Mouse (Mus musculus) adrenal gland, adult 2 months (tissue): ENCODE data around the gene Auts2. TPM values are rescaled to one million over a fixed set of nuclear protein-coding genes. Genes with fewer than 3 reads are reported as not detected.

Experiments used
- DNase-seq: peaks from one replicate; pipeline ENCODE4 v3.0.0; 2021
- polyA plus RNA-seq: library from polyadenylated mRNA; depleted of rRNA; stranded (reverse); fragments of >200 nt; gene quantifications from 2 replicates; pipeline ENCODE4 v1.2.3, GENCODE M21; 2012
- total RNA-seq, 2 experiments: library from RNA; stranded (reverse); gene quantifications; 2 replicates each; pipeline ENCODE4 v1.2.3; 2021

The Auts2 gene
- total and polyA plus RNA-seq, 3 experiments: 20.2 to 51.6 (median 46.3) TPM

- no peak for DNase-seq
Observed at GRCm38 (mm10) chr5:131563630-131564252, 979.4 kb downstream of the Auts2 start.

GRCm38 (mm10) chr5:131560773-131561560 is 982.2 kb downstream of the Auts2 start:
- no peak for DNase-seq

DNA sequence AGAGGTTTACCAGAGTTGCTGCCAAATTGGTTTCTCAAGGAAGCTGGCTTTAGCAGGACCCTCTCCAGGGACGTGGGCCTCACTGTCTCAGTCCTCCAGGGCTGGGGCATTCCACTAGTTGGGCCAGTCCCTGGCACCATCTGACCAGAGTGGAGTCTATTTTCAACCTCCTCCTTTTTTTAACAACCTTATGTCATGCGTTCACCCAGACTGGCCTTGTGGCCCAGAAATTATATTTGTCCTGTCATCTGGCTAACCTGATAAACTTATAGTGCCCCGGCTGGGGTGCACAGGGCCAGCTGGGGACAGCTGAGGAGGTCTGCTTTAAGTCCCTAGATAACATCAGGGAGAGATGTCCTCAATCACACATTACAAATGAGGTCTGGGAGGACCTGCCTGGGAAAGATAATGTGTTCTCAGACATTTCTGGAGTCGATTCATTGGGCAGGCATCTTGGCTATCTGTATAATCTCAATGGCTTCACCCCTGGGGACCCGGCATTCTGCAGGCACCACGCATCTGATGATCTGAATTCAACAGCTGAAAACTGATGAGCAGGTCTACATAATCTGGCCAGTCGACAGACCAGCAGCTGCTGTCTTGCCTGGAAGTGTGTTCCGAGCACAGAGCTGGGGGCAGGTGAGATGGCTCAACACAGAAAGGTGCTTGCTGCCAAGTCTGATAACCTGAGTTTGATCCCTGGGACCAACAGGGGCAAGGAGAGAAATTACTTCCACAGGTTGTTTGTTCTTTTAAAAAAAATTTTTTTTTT is 984.6 kb downstream of the Auts2 start:
- peak; percentile 22 for DNase-seq

DNA sequence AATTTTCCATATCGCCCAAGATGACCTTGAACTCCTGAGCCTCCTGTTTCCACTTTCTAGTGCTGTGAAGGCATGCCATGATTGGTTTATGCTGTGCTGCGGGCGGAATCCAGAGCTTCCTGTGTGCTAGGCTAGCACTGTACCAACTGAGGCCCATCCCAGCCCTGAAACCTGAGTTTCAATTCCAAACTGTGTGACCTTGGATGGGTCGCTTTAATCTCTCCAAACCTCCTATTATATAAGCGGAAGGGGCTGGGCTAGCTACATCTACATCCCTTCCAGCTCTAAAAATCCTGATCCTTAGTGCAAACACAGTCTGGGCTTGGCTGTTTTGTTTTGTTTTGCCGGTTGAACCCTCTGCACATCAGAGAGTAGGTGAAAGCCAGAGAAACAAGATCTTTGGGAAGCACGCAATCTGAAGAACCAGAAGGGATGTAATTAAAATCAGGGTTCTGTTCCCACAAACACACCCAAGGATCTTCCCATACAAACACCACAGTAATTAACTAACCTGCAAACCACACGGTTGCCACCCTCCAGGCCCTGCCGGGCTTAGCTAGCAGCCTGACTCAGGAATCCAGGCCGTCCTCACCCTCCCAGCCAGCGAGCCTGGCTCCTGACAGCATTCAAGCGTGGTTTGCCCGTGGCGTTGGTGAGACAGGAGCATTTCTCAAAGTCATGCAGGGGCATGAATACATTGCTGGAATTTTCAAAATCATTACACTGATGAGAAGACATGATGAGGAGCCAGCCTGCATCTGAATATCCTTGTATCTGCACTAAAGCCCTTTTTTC is 985.4 kb downstream of the Auts2 start:
- no peak for DNase-seq

GRCm38 (mm10) chr5:131548932-131549563 is 994.1 kb downstream of the Auts2 start:
- DNase-seq: no peak

DNA sequence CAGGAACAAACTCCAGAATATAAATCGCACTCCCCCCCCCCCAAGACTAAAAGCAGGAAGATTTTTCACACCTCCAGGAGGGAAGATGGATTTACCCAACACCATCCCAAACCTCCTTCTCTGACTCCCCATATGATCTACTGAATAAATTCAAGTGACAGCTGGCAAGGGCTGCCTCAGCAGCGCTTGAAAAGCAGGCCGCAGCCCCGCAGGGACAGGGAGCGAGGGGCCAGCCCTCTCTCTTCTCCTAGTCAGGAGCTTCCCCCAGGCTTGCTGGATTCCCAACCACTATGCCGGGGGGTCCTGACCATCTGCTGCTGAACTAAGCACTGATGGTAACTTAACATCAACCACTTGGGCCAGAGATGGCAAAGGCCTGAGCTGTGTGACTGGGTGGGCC is 995.2 kb downstream of the Auts2 start:
- no peak for DNase-seq

- no peak for DNase-seq
Observed at GRCm38 (mm10) chr5:131546414-131546813, 996.7 kb downstream of the Auts2 start.

GRCm38 (mm10) chr5:131544381-131544780 is 998.8 kb downstream of the Auts2 start:
- DNase-seq: peak; percentile 60

DNA sequence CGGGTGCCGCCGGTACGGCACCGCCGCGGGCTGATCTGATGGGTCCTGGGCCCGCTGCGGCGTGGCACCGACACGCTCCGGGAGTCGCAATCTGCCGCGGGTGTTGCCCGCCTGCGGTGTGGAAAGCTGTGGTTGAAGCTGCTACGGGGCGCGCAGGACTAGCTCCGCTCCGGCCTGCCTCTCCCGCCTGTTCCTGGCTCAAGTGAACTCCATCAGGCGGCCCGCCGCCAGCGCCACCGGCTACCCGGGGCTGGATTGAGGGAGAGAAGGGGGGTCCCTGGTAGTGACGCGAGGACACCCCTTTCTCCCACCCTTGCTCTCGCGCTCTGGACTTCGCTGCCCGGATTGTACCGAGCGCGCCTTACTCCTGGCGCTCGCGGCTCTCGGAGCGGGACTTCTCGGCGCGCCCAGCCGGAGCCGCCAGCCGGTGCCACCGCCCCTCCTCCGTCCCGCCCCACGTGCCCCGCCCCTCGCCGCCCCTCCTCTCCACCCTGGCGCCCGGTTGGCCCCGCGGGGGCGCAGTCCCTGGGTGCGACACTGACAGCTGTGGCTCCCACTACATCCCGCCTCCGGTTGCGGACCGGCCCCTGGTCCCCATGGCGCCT is 1004.7 kb downstream of the Auts2 start:
- peak; percentile 88 for DNase-seq

- peak; percentile 84 for DNase-seq
Observed at GRCm38 (mm10) chr5:131537831-131538310, 1005.3 kb downstream of the Auts2 start.

DNA sequence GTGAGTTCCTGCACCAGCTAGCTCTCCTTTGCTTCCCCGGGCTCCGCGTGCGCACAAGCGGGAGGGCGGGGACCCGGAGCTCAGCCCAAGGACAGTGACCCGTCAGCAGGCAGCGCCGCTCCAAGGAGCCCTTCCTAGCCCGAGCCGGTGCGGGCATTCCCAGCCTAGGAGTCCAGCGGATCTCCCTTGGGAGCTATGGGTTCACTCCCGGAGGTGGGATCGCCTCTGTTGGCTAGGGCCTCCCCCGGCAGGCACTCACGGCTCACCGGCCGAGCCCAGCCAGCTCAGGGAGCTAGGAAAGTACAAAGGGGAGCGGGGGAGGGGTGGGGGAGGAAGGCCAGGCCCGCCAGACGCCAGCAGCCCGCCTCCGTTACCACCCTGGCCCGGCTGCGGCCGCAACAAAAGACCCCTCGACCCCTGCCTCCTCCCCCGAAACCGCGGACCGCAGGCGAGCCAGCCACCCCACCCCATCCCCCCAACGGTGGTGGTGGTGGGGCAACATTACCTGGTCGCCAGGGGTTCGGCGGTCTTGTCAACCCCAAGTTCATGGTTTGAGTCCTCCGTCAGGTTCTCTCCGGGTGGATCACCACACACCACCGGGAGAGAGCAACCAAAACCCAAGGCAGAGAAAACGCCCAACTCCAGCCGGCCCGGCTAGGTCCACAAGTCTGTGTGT is 1005.9 kb downstream of the Auts2 start:
- DNase-seq: peak; percentile 92

DNA sequence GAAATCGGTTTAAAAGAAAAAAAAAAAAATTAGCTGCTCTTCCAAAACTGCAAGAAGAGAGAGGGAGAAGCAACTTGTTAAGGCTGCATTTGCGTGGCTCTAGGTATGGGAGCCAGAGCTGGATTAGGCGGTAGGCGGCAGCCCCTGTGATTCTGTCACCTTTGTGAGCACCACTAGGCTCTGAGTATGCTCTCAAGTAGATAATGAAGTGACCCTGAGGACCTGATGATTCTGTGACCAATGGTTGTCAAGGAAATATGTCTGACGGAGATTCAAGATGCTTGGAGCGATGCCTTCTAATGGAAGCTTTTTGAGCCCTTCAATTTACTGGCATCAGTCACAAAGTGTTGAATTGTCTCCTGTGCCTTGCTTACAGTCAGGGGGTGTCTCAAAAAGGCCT is 1007.4 kb downstream of the Auts2 start:
- no peak for DNase-seq

- DNase-seq: peak; percentile 46
Observed at GRCm38 (mm10) chr5:131533815-131534214, 1009.3 kb downstream of the Auts2 start.

DNA sequence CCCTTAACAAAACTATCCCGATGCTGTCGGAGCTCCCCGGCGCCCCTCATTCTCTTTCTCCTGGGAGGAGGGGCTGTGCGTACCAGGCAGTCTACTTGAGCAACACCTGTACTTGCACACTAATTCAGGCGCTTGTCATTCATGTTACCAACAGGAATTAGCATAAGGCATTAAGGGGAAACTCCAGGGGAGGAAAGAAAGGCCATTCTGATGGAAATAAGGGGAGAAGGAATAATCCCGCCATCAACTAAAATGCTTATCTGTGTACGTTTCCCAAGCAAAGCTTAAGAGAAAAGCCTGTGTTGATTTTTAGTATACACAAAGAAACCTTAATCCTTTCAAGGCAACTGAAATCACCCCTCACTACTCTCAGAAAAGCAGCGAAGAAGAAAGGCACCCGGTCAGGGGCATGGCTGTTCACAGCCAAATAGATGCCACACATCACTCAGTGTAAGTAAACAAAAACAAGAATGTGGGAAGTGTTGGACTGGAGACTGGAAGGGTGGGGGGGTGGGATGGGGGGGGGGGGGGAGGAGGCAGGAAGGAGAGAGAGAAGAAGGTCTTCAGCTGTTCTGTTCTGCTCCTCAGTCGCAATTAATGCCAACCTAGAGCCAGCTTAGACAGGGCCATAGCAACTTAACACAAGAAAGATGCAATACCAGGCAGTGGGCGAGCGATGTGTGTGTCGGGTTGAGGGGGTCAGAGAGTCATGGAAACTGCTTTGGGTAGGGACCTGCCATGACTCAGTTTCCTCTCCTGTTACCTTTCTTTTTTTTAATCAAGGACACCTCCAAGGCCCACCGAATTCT is 1011.2 kb downstream of the Auts2 start:
- no peak for DNase-seq

DNA sequence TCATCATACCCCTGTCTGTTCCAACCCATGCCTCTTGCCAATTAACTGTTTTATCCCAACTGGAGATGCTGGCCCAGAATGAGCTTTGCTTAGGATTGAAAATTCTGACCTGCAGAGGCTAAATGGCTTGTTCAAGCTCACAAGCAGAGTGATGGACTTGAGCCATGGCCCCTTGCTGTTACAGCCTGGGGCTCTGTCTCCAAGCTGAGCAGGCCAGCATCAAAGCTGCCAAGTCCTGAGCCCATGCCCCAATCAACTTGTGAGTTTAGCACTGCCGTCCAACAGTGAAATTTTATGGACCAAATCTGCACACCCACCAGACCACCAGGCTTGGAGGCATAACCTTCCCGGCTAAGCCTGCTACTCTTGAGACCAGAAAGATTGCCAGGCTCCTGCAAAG is 1012.3 kb downstream of the Auts2 start:
- DNase-seq: no peak

DNA sequence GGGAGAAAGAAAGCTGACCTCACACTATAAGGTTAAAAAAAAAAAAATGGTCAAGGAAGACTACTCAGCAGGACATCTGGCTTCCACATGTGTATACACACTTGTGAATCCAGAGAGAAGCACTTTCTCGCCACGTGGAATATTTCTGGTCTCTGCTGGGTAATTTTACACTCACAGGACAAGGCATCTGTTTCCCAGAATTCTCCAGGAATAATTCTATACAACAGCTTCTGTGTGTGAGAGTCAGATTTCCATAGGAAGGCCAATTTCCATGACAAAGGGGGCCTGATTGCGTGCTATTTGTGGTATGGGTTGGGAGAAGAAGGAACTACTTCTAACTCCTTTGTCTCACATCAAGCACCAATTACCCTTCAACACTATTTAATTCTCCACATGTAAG is 1016.5 kb downstream of the Auts2 start:
- no peak for DNase-seq

DNA sequence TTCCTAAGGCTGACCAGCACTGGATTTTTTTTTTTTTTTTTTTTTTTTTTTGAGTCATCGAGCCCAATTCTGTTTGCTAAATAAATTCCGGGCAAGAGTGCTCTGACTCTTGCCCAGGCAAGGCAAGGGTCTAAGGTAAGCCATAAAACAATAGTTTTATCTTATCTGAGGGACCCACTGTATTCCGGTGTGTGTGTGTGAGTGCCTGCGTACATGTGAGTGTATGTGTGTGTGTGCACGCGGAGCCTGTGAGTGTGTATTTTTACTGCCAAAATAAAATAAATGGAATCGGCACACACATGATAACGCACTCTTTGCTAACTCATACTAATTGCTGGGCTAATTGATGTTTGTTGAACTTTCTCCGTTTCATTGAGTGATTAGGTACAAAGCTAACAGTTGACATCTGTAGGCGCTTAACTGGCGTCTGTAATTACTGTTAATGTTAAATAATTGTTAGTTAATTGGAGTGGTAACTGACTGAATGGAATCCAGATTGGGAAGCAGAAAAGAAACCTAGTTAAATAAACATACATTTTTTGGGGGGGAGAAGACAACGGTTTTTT is 1018.2 kb downstream of the Auts2 start:
- DNase-seq: no peak

GRCm38 (mm10) chr5:131519560-131519959 is 1023.6 kb downstream of the Auts2 start:
- DNase-seq: no peak

DNA sequence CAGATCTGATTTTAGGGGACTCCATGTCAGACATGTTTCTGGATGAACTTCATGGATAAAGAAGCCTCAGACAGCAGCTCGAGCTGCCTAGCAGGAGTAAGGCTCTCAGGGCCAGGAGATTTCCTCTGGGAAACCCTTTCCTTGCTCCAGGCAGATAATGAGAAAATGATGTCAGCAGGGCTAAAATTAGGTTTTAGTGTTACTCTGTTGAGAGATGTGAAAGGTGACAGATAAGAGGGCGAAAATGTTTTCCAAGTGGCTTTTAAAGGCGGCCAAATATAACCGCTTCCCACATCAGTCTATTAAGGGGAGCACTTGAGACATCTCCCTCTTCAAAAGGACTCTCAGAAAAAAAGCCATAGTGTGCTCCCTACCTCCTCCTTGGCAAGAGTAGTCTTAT is 1025.5 kb downstream of the Auts2 start:
- DNase-seq: no peak
